Mouse (Mus musculus) C2C12 (cell line): ENCODE results near the gene Rundc3a. TPM values are rescaled to one million over a fixed set of nuclear protein-coding genes. Genes with fewer than 3 reads are reported as not detected.

ENCODE experiments used
- H3K27me3 ChIP-seq: one replicate; pipeline ENCODE4 v1.6.1; 2011; ENCODE audit not compliant: control insufficient read depth, insufficient read depth, insufficient read length
- H3K36me3 ChIP-seq: one replicate; pipeline ENCODE4 v1.6.1; 2011; ENCODE audit not compliant: control insufficient read depth, insufficient read depth
- H3K4me3 ChIP-seq: one replicate; pipeline ENCODE4 v1.5.1; 2011; ENCODE audit warnings: mild to moderate bottlenecking, control low read depth; ENCODE audit not compliant: poor library complexity, insufficient read depth, severe bottlenecking
- H3K79me2 ChIP-seq: one replicate; pipeline ENCODE4 v1.6.1; 2011; ENCODE audit not compliant: control insufficient read depth, insufficient read depth
- H3K79me3 ChIP-seq: one replicate; pipeline ENCODE4 v1.6.1; 2011; ENCODE audit warnings: low read depth, control low read depth
- H3ac ChIP-seq: one replicate; pipeline ENCODE3; 2011; ENCODE audit warnings: low read depth; ENCODE audit not compliant: control insufficient read depth, insufficient read length
- CEBPB ChIP-seq: IDR thresholded peaks from one replicate; pipeline ENCODE4 v1.6.1; 2011; ENCODE audit warnings: low read depth, mild to moderate bottlenecking, control low read depth, moderate library complexity
- CTCF ChIP-seq: IDR thresholded peaks from one replicate; pipeline ENCODE4 v1.5.1; 2011; ENCODE audit not compliant: control insufficient read depth, insufficient read depth, insufficient read length
- FOSL1 ChIP-seq: IDR thresholded peaks from one replicate; pipeline ENCODE4 v1.8.0; 2011; ENCODE audit warnings: mild to moderate bottlenecking, low read length; ENCODE audit not compliant: poor library complexity, insufficient read depth, severe bottlenecking
- MAX ChIP-seq: IDR thresholded peaks from one replicate; pipeline ENCODE4 v1.6.1; 2011; ENCODE audit warnings: mild to moderate bottlenecking, control low read depth
- MYOD1 ChIP-seq: IDR thresholded peaks from one replicate; pipeline ENCODE4 v1.6.1; 2011; ENCODE audit warnings: low read depth; ENCODE audit not compliant: control insufficient read depth, insufficient read length
- MYOG ChIP-seq: IDR thresholded peaks from one replicate; pipeline ENCODE4 v1.6.1; 2011; ENCODE audit not compliant: control insufficient read depth, insufficient read length; ENCODE audit errors: extremely low read depth
- USF1 ChIP-seq: IDR thresholded peaks from one replicate; pipeline ENCODE4 v1.6.1; 2011; ENCODE audit warnings: low read depth, mild to moderate bottlenecking, control low read depth, moderate library complexity
- polyA plus RNA-seq: library from polyadenylated mRNA; unstranded; fragments of >200 nt; fragmentation: generic; extraction: Trizol; gene quantifications from one replicate; pipeline ENCODE4 v1.2.1, GENCODE M21; 2012; ENCODE audit warnings: missing spikeins

Rundc3a gene
- polyA plus RNA-seq, 1 experiment, result 2.2 TPM

DNA sequence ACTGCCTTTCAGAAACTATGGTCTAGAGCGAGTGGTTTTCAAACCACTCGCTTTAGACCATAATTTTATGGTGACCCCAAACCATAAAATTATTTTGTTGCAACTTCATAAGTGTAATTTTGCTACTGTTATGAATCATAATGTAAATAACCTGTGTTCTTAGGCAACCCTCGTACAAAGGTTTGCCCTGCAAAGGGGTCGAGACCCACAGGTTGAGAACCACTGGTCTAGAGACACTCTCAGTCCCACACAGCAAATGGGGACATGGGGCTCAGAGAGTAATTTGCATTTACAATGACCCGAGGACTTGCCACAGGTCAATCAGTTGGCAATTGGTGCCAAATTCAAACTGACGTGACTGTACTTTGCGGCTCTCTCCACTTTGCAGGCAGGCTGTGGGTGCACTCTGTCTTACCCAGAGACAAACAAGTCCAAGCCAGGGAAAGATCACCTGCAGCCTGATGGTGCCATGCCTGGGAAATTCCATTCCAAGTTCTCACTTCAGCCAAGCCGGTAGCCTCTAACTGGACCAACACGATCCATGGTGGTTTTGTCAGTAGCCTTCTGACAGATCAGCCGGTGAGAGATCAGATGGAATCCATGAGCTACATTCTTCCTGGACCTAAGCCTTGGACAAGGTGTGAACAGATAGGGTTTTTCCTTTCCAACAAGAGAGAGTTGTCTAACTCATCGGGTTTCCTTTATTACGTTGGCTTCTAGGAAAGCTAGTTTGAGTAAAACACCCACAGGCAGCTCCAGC is 21.1 kb upstream of the Rundc3a start:
- TF ChIP-seq MYOG (no peak), MAX (no peak), CTCF (no peak), FOSL1 (no peak), MYOD1 (no peak), USF1 (no peak), CEBPB (no peak)
- H3K79me3 ChIP-seq, result no peaks in the 10 kb centered on the region

DNA sequence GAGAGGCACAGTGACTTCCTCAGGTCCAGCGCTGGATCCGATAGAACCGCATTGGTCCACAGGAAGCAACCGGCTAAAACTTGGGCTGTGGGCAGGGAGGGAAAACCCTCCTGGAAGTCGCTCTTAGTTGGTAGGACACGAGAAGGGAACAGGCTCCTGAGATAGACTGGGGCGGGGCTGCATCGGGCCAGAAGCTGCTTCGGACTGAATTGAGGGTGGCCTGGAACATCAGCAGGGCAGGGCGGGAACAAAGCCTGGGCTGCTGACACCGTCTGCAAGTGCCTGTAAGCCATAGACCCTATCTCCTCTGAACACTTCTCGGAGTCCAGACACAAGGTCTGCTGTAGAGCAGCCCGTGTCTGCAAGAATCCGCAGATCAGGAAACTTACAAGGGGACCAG is 20.3 kb upstream of the Rundc3a start:
- no peak for TF ChIP-seq CEBPB
- TF ChIP-seq MAX, result no peak
- no peak for TF ChIP-seq CTCF
- TF ChIP-seq USF1, result no peak
- no peak for TF ChIP-seq MYOG
- no peak for TF ChIP-seq FOSL1
- TF ChIP-seq MYOD1, result no peak
- H3K4me3 ChIP-seq, result no peak overlapping the region
- H3K79me3 ChIP-seq, result no peaks in the 10 kb centered on the region
- H3K27me3 ChIP-seq, result peaks cover 58% of the 10 kb centered on the region
- H3ac ChIP-seq, result no peak overlapping the region
- no peaks in the 10 kb centered on the region for H3K79me2 ChIP-seq
- no peaks in the 10 kb centered on the region for H3K36me3 ChIP-seq

More for the DNA sequence above, 21.1 kb upstream of the Rundc3a start:
- H3K36me3 ChIP-seq, result no peaks in the 10 kb centered on the region
- H3K27me3 ChIP-seq, result peaks cover 63% of the 10 kb centered on the region
- no peak overlapping the region for H3K4me3 ChIP-seq
- H3K79me2 ChIP-seq, result no peaks in the 10 kb centered on the region
- no peak overlapping the region for H3ac ChIP-seq

DNA sequence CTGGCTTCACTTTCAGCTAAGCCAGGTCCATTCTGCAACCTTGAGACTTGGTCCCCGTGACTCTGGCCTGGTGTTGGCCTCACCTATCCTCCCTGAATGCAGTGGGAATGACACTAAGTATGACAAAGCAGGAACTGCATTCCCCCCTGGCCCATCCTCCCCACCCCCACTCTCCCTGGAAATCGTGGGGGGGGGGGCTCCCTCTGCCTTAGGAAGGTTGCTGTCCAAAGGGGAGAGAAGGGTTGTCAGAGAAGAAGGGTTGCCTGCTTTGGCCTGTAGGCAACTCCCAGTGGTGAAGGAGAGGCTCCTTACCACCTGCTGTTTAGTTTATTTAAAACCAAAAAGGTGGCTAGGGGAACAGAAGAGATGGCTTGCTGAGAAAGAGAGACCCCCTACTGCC is 19.6 kb upstream of the Rundc3a start:
- no peak for TF ChIP-seq MAX
- TF ChIP-seq MYOD1, result no peak
- no peak for TF ChIP-seq CEBPB
- TF ChIP-seq FOSL1, result no peak
- TF ChIP-seq USF1, result no peak
- Histone ChIP-seq H3K36me3 (no peaks in the 10 kb centered on the region), H3K79me2 (no peaks in the 10 kb centered on the region), H3K27me3 (peaks cover 51% of the 10 kb centered on the region), H3K79me3 (no peaks in the 10 kb centered on the region), H3ac (no peak overlapping the region), H3K4me3 (no peak overlapping the region)

DNA sequence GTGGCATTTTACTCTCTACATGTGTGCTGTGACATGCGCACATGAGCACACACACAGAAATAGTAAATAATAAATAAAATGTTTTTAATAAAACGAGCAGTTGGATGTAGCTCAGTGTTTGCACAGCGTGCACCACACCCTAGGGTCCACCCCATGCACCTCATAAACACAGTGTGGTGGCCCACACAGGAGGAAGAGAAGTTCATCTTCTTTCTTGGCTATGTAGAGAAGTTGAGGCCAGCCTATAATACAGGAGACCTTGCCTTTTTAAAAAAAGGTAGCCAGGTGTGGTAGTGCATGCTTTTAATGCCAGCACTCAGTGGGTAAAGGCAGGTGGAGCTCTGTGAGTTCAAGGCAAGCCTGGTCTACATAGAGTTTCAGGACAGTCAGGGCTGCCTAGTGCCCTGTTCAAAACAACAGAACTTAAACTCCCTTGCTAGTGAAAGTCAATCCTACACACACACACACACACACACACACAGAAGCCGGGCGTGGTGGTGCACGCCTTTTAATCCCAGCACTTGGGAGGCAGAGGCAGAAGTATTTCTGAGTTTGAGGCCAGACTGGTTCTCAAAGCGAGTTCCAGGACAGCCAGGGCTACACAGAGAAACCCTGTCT is 19.0 kb upstream of the Rundc3a start:
- Histone ChIP-seq H3K4me3 (no peak overlapping the region), H3K79me3 (no peaks in the 10 kb centered on the region), H3ac (no peak overlapping the region), H3K27me3 (peaks cover 45% of the 10 kb centered on the region), H3K36me3 (no peaks in the 10 kb centered on the region), H3K79me2 (no peaks in the 10 kb centered on the region)
- TF ChIP-seq MYOD1 (no peak), MYOG (no peak), FOSL1 (no peak), CTCF (no peak), USF1 (no peak), CEBPB (no peak), MAX (no peak)

DNA sequence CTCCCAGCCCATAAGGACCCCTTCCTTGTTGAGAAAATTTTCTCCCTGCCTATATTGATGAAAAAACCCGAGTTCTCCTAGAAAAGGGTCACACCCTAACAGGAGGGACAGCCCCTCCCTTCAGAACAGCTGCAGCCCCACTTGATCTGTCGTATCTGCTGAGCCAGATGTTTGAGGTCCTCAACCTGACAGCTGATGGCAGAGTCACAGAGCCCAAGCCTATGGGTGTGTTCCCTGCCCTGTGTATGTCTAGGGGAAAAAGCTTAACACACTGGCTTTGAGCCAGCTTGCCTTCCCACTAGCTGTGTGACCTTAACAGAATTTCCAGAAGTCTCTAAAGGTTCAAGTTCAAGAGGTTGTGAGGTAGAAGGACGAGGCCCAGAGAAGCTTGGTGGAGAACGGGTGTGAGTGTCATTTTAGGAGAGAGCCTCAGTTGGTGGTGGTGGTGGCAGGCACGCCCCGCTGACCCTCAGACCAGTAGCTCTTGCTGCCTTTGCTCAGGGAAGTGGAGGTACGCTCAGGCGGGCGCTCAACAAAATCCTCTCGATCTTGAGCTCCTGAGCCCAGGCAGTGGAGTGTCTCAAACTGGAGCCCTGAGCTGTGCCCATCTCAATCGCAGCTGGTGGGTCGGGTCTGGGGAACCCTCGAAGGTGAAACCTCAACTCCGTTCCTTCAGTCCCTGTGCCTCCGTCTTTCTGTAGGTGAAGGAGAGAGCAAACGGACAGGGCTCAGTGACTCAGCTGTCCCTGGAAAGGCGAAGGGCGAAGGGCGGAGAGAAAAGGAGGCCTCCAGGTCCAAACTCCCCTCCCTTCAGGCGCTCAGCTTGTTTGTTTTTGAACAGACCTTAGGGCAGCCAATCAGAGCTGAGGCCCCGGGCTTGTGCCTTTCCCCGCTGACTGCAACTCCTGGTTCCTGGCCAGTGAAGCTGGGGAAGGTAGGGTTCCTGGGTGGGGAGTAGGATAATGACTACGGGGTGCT is 17.7 kb upstream of the Rundc3a start:
- Histone ChIP-seq H3K4me3 (no peak overlapping the region), H3ac (no peak overlapping the region)

More for the DNA sequence above, 17.7 kb upstream of the Rundc3a start:
- peak; percentile 93 for TF ChIP-seq MYOD1
- no peak for TF ChIP-seq MAX
- H3K79me3 ChIP-seq, result no peaks in the 10 kb centered on the region
- no peaks in the 10 kb centered on the region for H3K79me2 ChIP-seq
- no peaks in the 10 kb centered on the region for H3K36me3 ChIP-seq
- peaks cover 32% of the 10 kb centered on the region for H3K27me3 ChIP-seq
